Mouse (Mus musculus) monocyte, adult 5-6 weeks (primary cell): ENCODE results near the gene Plcg2. TPM values are rescaled to one million over a fixed set of nuclear protein-coding genes. Genes with fewer than 3 reads are reported as not detected.
A peak's percentile ranks its signal among the peaks of the same experiment; 100 is the strongest.

Source experiments
- ATAC-seq: fragments of 153-309, 156-312 bp; replicated peaks from 2 replicates; pipeline ENCODE4 v1.8.0; 2017; ENCODE audit warnings: mild to moderate bottlenecking; ENCODE audit not compliant: low TSS enrichment, insufficient number of reproducible peaks, severe bottlenecking, poor library complexity, low FRiP score
- total RNA-seq: library from RNA; stranded (forward); fragments of 200-1000, 200-491, 200-594 nt; gene quantifications from 3 replicates; pipeline ENCODE4 v1.2.3, GENCODE M21; 2017

Plcg2 gene
- total RNA-seq, 1 experiment from 2014 or later: 189 TPM

DNA sequence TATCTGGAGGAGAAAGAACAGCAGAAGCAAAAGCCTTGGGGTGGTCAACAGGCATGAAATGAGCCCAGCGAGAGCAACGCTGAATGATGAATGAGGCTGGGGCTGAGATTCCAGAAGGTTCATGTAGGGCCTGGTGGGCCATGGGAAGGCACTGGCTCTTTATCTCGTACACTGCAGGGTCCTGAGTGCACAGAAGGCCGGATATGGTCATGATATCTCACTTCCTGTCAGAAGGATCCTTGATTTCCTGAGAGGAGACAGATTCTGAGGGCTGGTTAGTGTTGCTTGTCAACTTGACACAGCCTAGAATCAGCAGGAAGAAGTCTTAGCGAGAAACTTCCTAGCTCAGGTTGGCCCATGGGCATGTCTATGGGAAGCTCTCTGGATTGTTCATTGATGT, 98.7 kb downstream of the Plcg2 start:
- ATAC-seq: no peak

DNA sequence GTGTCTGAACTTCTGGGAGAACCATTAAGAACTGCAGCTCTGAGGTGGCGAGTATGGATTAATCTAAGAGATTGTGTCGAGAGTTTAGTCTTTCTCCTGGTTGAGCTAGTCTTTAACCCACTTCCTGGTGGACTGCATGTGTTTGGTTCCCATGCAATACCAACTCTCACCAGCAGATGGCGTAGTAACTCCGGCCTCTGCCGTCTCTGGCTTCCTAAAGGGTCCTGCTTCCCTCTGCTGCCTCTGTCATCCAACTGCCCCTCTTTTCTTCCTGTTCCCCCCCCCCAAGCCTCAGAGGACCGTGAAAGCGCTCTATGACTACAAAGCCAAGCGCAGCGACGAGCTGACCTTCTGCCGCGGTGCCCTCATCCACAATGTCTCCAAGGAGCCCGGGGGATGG, 102.7 kb downstream of the Plcg2 start:
- no peak for ATAC-seq

DNA sequence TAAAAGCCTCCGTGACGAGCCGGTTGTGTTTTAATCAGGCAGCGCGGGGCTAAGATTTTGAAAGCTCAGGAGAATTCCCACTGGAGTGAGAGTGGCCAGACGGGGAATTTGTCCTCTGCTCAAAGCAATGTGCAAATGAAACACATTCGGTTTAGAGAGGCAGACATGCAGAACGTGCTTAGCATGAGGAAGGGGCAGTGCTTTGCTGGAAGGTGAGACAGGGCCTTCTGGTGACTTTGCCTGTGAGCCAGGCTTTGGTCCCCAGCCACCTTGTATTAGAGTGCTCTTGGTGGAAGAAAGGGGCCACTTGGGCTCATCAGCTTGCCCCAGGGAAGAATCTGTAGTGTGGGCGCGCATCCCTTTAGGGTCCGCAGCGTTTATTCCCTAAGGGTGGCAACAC, 106.0 kb downstream of the Plcg2 start:
- ATAC-seq: no peak

DNA sequence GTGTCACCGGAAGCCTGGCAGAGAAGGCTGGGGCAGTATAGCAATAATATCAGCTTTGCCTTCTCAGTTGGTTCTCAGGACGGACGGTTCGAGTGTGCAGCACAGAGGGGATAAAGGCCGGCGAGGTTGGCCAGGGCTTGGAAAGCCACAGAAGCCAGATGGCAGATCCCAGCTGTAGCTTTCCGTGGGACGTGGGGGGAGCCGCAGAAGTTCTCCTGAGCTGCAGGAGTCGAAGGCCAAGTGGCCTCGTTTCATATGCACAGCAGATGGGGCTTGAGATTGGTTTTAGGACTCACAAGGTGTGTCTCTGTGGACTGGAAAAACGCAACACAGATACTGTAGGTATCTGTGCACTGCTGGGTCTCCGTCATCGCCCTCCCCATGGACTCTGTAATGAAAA, 106.6 kb downstream of the Plcg2 start:
- ATAC-seq: no peak

DNA sequence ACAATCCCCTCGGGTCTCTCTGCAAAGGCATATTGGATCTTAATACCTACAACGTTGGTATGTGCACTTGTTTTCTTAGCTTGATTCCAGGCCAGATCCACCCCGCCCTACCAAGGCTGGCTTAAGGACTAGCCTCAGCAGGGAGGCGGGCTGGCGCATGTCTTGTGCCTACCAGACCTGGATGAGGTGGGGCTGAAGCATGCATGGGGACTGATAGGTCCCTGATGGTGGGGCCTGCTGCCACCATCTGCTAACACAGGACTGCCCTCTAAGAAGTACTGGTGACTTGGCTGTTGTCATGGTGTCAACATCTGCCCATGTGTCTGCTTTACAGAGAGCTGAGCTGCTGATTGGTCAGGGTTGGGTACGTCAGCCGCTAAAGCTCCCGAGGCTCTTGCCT, 107.1 kb downstream of the Plcg2 start:
- no peak for ATAC-seq

DNA sequence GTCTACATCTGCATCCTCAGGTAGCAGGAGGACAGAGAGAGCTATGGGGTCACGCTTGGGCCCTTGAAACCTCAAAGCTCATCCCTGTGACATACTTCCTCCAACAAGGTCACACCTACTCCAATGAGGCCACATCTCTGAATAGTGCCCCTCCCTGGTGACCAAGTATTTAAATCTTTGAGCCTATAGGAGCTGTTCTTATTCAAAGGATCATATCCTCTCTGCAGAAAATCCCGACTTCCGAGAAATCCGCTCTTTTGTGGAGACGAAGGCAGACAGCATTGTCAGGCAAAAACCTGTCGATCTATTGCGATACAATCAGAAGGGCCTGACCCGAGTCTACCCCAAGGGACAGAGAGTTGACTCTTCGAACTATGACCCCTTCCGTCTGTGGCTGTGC, 112.4 kb downstream of the Plcg2 start:
- no peak for ATAC-seq

DNA sequence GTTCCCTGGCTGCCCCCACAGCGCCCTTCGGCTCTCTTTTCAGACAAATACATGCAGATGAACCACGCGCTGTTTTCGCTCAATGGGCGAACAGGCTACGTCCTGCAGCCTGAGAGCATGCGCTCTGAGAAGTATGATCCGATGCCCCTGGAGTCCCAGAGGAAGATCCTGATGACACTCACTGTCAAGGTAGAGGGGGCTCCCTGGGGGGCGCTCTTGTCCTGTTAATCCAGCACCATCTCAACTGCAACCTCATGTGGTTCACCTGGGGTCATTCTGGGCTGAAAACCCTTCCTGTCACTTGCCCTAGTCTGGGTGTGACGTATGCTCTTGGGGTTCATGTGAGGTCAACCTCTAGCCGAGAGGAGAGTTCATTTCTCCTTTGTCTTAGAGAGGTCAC, 114.8 kb downstream of the Plcg2 start:
- no peak for ATAC-seq

DNA sequence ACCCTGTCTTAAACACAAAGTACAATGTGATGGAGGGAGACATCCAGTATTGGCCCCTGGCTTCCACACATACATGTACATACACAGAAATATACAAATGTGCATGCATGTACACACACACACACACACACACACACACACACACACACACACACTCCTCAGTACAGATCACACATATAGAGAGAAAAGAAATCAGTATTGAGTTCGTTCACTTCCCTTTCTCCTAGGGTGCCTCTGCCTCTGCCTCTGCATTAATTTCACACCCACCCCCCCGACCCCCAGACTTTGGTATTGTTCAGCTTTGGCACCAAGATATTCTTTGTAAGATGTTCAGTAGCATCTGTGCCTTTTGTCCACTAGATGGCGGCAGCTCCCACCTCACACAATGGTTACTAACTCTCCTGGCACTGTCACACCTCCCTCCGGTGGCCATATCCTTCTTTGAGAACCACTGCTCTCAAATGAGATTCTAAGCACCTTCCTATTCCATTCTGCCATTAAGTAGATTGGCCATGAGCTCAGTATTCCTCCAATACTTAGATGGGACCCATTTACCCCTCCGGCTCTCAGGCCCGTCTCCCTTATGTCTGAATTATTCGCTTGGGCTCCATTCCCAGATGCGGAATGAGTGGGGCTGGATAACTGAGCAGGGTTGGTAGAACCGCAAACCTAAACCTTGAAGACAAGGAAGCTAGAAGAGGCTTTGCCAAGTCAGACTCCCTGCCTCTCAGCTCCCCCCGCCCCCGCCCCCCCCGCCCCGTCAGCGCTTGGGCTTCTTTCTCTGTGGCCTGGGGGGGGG, 128.1 kb downstream of the Plcg2 start:
- ATAC-seq: no peak; the same call in 1 of the 2 replicates

DNA sequence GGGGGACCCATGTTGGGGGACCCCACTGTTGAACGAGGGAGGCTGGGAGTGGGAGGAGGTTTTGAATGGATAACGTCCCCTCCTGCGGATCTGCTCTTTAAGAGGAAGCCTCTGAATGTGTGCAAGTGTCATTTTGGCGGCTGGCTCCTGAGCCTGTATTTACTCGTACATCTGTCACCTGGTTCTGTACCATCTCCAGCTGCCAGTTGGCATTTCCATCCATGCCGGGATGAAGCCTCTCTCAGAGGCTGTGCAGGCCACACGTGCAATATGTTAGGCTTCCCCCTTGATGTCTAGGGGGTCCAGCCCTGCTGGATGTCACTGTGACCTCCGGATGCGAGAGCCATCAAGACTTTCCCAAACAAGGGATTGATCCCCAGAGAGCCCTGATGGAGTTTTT, 129.0 kb downstream of the Plcg2 start:
- no peak for ATAC-seq

DNA sequence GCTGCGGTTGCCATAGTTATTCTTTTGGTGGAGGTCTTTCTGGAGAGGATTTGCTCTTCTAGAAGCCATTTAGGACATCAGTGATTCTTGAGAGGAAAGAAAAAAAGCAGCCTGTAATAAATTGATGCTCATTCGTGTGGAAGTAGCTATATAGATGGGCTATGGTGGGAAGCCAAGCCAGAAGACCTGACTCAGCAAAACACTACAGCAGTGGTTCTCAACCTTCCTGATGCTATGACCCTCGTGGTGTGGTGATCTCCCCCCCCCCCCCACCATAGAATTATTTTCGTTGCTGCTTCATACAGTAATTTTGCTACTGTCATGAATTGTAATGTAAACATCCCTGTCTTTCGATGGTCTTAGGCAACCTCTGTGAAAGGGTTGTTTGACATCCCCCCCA, 134.4 kb downstream of the Plcg2 start:
- ATAC-seq: no peak

DNA sequence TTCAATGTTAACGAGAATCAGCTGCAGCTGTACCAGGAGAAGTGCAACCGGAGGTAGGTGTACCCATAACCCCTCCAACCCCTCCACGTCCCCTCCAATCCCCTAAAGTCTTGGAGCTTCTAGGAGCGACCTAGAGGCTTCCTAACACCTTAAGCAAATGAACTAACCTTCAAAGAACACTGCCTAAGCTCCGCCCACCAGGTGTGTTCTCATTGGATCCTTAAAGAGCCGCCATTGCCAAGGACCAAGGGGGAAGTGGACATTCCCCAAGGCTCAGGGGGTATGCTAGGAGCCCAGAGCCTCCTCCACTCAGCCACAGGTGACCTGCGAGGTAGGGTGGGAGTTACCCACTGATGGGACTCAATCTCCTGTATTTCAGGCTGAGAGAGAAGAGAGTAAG, 136.3 kb downstream of the Plcg2 start:
- ATAC-seq: no peak

DNA sequence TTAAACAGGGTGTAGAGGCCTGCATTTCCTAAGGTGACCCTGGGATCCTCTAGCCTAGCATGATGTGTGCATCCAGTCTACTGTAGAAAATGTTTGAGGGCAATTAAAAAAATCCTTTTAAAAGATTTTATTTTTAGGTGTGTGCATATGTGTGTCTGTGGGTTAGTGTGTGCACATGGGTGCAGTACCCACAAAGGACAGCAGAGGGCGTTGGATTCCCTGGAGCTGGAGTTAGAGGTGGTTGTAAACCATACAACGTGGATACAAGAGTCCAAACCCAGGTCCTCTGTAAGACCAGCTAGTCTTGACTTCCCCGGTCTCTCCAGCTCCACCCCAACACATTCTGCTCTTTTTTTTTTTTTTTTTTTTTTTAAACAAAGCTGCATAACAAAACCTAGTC, 139.4 kb downstream of the Plcg2 start:
- ATAC-seq: no peak

DNA sequence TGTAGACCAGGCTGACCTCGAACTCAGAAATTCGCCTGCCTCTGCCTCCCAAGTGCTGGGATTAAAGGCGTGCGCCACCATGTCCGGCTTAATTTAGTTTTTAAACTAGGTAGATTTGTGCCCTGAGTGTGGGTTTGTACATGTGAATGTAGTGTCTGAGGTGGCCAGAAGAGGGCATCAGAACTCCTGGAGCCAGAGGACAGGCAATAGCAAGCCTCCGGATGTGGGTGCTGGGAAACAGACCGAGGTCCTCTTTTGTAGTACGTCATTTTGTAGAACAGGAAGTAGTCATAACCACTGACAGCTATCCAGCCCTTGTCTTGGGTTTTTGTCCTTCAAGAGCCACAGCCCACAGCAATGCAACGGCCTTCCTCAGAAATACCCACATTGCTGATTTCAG, 141.5 kb downstream of the Plcg2 start:
- 0 out of 2 replicates have a peak, but pooled peaks have one; percentile 10 for ATAC-seq

DNA sequence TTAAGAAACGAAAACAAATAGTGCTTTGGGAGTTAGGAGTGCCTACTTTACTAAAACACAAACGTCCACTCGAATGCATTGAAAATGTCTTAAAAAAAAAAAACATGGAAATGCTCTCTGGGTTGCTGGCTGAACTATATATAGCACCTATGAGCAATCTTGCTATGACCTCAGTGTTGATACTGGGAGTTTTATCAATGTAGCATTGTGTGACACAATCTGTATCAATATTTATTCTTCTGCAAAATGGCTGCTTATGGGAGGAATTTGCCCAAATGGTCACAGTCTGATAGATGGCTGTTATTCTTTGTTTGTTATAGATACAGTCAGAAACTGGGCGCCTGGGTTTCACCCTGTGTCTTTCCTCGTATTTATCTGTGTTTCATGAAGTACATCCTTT, 147.4 kb downstream of the Plcg2 start:
- ATAC-seq: no peak

DNA sequence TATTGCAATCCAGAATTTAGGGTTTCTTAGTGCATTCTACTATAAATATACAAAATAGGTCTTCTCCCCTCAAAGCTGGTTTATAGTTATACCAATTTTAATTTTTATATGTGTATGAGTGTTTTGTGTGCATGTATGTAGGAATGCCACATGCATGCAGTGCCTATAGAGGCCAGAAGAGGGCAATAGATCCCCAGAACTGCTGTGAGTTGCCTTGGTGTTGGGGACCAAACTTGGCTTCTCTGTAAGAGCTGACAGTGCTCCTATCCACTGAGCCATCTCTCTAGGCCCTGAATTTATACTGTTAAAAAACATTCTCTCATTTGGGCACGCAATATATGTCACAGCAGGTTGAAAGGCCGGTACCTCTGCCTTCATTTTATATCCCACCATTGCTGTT, 147.9 kb downstream of the Plcg2 start:
- ATAC-seq: 0 out of 2 replicates have a peak, but pooled peaks have one; percentile 58

DNA sequence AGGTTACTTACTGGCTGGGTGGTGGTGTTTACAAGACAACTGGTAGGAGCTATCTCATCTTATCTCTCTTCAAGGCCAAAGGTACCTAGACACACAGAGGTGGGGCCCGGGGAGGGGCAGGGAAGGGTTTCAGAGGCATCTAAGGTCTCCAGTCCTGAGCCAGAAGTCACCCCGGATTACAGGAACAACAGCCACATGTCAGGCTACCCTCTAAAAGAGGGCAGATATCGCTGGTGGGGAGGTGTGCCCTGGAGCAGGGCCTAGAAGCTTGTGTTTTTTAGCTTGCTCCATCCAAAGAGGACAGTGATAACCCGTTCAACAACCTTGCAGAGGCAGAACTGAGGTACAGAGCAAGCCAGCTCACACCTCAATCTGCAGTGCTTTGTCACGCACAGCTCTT, 148.3 kb downstream of the Plcg2 start:
- ATAC-seq: no peak

DNA sequence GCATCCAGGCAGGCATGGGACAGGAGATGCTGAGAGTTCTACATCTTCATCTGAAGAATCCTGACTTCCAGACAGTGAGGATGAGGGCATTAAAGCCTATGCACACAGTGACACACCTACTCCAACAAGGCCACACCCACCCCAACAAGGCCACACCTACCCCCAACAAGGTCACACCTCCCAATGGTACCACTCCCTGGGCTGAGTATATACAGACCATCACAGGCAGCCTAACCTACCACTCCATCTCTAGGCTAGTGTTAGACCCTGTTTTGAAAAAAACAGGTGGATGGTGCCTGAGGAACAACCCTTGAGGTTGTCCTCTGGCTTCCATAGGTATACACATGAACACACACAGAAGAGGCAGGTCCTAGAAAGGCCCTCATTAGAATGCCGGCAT, 154.2 kb downstream of the Plcg2 start:
- ATAC-seq: no peak

DNA sequence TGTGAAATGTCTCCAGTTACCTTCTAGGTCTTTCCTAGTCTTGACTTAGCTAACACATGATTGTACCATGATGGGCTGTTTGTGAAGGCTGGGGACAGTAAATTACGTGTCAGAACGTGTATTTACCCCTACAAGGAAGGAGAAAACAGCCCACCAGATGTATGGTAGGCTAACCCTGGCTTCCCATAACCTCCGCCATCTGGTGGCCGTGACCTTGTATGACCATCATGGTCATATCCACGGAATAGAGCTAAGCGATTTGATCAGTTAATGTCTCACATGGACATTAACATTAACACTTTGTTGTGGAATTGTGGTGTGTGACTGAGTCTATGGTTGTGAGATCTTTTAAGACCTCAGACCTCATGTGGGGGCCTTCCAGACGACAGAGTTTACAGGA, 160.9 kb downstream of the Plcg2 start:
- ATAC-seq: no peak

DNA sequence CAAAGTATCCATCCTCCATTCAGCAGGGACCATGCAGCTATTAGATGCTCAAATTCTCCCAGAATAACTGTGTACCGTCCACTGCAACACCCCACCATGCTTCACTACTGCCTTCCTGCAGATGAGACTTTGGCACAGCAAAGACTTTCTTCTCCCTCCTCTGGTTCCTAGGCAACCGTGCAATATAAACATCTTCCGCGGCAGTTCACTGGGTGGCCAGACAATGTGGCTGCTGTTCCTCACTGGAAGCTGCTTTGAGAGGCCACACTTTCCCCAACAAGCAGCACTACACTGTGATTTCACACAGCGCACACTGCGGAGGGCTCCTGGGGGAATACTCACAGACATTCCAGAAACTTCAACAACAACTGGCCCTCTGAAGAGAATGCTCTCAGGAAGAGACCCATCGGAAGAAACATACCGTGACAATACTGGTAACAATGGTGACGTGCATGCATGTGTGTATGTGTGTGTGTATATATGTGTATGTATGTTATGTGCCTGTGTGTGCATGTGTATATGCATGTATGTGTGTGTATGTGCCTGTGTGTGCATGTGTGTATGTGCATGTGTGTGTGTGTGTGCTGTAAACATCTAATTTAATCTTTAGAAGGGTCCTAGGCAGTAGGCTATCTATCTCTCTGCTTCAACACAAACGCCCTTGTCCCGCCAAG, 162.4 kb downstream of the Plcg2 start:
- no peak for ATAC-seq

DNA sequence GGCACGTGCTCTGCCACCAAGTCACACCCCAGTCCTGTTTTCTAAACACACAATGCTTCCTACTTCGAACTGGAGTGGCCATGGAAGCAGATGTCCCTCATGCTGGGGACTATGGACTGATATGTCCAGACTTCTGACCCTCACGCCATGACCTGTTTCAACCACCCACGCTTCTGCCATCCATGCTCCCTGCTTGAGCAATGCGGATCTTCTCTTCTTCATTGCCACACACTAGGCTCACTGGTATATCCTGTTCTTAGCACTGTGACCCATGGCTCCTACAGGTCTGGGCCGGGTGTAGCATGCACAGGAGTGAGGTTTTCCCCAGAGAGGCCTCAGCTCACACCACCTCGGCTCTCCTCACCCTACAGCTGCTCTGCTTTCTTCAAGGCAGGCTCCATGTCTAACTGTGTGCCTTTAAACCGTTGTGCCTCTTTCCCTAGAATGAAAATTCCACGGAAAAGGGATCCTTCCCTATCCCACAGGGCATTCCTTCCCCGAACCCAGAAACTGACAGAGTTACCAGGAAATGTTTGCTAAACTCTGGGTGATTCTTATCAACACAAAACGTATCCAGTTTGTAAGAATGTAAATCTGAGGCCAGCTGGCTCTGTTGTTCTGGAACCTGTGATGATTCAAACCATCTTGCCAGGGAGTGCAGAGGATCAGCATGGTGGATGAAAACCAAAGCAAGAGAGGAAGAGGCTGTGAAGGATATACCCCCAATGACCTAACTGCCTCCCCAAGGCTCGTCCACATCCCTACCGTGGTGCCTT, 169.4 kb downstream of the Plcg2 start:
- no peak for ATAC-seq
